Mouse (Mus musculus) CH12.LX (cell line): Measurements from ENCODE around the gene Bad. TPM values are rescaled to one million over a fixed set of nuclear protein-coding genes. Genes with fewer than 3 reads are reported as not detected.

ENCODE experiments used
- DNase-seq: peaks from one replicate; pipeline ENCODE4 v3.0.0-alpha.2; 2013; ENCODE audit errors: extremely low read depth
- H3K27ac ChIP-seq: 2 replicates; pipeline ENCODE4 v1.5.1; 2012; ENCODE audit warnings: low read depth, mild to moderate bottlenecking, control low read depth, moderate library complexity; ENCODE audit not compliant: insufficient read depth
- H3K27me3 ChIP-seq: replicated peaks from 2 replicates; pipeline ENCODE3; 2012; ENCODE audit warnings: inconsistent platforms
- H3K36me3 ChIP-seq, 2 experiments: replicated peaks in 1 of 2; 2 replicates each; pipeline versions ENCODE3 to v1.6.1; 2012; ENCODE audit warnings: inconsistent platforms in 1 of 2, low read length in 1 of 2, mild to moderate bottlenecking in 1 of 2, mixed read lengths in 1 of 2, moderate library complexity in 1 of 2; ENCODE audit not compliant: control insufficient read depth in 1 of 2, insufficient read depth in 1 of 2
- H3K4me1 ChIP-seq, 2 experiments: 2 replicates each; pipeline ENCODE4 v1.6.1; 2012; ENCODE audit warnings: inconsistent platforms in 1 of 2, moderate library complexity in 1 of 2; ENCODE audit not compliant: insufficient read depth in 2 of 2, control insufficient read depth in 1 of 2
- H3K4me2 ChIP-seq: 2 replicates; pipeline ENCODE4 v1.6.1; 2012; ENCODE audit warnings: low read depth, mild to moderate bottlenecking, control low read depth; ENCODE audit not compliant: poor library complexity, insufficient read depth, severe bottlenecking
- H3K4me3 ChIP-seq, 3 experiments: fragments of 150-350 bp in 1 of 3; sonication (generic) in 1 of 3; replicated peaks in 1 of 3; 2 replicates each; pipeline versions ENCODE3 to v1.5.1; 2011 to 2012; ENCODE audit warnings: low read depth in 2 of 3, low read length in 2 of 3, mild to moderate bottlenecking in 2 of 3, moderate library complexity in 2 of 3, control low read depth in 1 of 3, improper control_type of control experiment in 1 of 3, inconsistent platforms in 1 of 3, mixed read lengths in 1 of 3; ENCODE audit not compliant: poor library complexity in 1 of 3
- H3K79me2 ChIP-seq: replicated peaks from 2 replicates; pipeline ENCODE4 v1.6.1; 2012; ENCODE audit warnings: mild to moderate bottlenecking, moderate library complexity; ENCODE audit not compliant: control insufficient read depth, poor library complexity, insufficient read depth, severe bottlenecking; ENCODE audit errors: extremely low read depth
- H3K9ac ChIP-seq: 2 replicates; pipeline ENCODE4 v1.6.1; 2012; ENCODE audit warnings: low read depth, mild to moderate bottlenecking, control low read depth, moderate library complexity; ENCODE audit not compliant: insufficient read depth
- H3K9me3 ChIP-seq: replicated peaks from 2 replicates; pipeline ENCODE3; 2012; ENCODE audit warnings: low read length, inconsistent platforms, mixed read lengths
- BHLHE40 ChIP-seq: IDR thresholded peaks from 2 replicates; pipeline ENCODE4 v1.6.1; 2011; ENCODE audit warnings: mild to moderate bottlenecking, low read depth, low read length, improper control_type of control experiment
- CHD1 ChIP-seq: IDR thresholded peaks from 2 replicates; pipeline ENCODE4 v1.6.1; 2012; ENCODE audit warnings: low read depth, low read length, improper control_type of control experiment, inconsistent platforms
- CHD2 ChIP-seq: IDR thresholded peaks from 2 replicates; pipeline ENCODE4 v1.6.1; 2011; ENCODE audit warnings: low read length, improper control_type of control experiment
- CTCF ChIP-seq, 2 experiments: IDR thresholded peaks in 1 of 2; conservative IDR thresholded peaks in 1 of 2; 2 replicates each; pipeline ENCODE4 v1.5.1; 2011 to 2012; ENCODE audit warnings: low read depth in 2 of 2, low read length in 2 of 2, improper control_type of control experiment in 1 of 2, inconsistent platforms in 1 of 2, mild to moderate bottlenecking in 1 of 2, moderate library complexity in 1 of 2
- E2F4 ChIP-seq: IDR thresholded peaks from 2 replicates; pipeline ENCODE4 v1.6.1; 2011; ENCODE audit warnings: low read depth, low read length, improper control_type of control experiment; ENCODE audit not compliant: insufficient replicate concordance
- ELF1 ChIP-seq: IDR thresholded peaks from 2 replicates; pipeline ENCODE4 v1.6.1; 2014; ENCODE audit warnings: low read depth, mild to moderate bottlenecking, inconsistent platforms, low read length, improper control_type of control experiment
- EP300 ChIP-seq: IDR thresholded peaks from 2 replicates; pipeline ENCODE4 v1.6.1; 2011; ENCODE audit warnings: low read length, improper control_type of control experiment
- ETS1 ChIP-seq: conservative IDR thresholded peaks from 2 replicates; pipeline ENCODE4 v1.6.1; 2012; ENCODE audit warnings: low read depth, mild to moderate bottlenecking, inconsistent platforms, low read length, improper control_type of control experiment, moderate library complexity
- GABPA ChIP-seq: IDR thresholded peaks from 2 replicates; pipeline ENCODE4 v1.6.1; 2012; ENCODE audit warnings: low read depth, low read length, improper control_type of control experiment, inconsistent platforms; ENCODE audit not compliant: insufficient replicate concordance
- HCFC1 ChIP-seq: IDR thresholded peaks from 2 replicates; pipeline ENCODE4 v1.6.1; 2012; ENCODE audit warnings: low read depth, mild to moderate bottlenecking, inconsistent platforms, low read length, improper control_type of control experiment
- IRF4 ChIP-seq: IDR thresholded peaks from 2 replicates; pipeline ENCODE4 v1.6.1; 2014; ENCODE audit warnings: low read depth, mild to moderate bottlenecking, inconsistent platforms, low read length, improper control_type of control experiment
- JUN ChIP-seq: IDR thresholded peaks from 2 replicates; pipeline ENCODE4 v1.6.1; 2011; ENCODE audit warnings: low read depth, mild to moderate bottlenecking, low read length, improper control_type of control experiment, moderate library complexity; ENCODE audit not compliant: insufficient read depth
- JUND ChIP-seq: conservative IDR thresholded peaks from 2 replicates; pipeline ENCODE4 v1.6.1; 2011; ENCODE audit warnings: low read depth, low read length, improper control_type of control experiment
- KAT2A ChIP-seq: IDR thresholded peaks from 2 replicates; pipeline ENCODE4 v1.6.1; 2012; ENCODE audit warnings: low read length, improper control_type of control experiment, inconsistent platforms; ENCODE audit not compliant: insufficient replicate concordance
- MAFK ChIP-seq: IDR thresholded peaks from 2 replicates; pipeline ENCODE4 v1.6.1; 2011; ENCODE audit warnings: low read length, improper control_type of control experiment; ENCODE audit not compliant: insufficient replicate concordance
- MAX ChIP-seq: IDR thresholded peaks from 2 replicates; pipeline ENCODE4 v1.6.1; 2011; ENCODE audit warnings: low read length, improper control_type of control experiment
- MAZ ChIP-seq: IDR thresholded peaks from 2 replicates; pipeline ENCODE4 v1.6.1; 2012; ENCODE audit warnings: low read depth, mild to moderate bottlenecking, inconsistent platforms, low read length, improper control_type of control experiment, moderate library complexity
- MEF2A ChIP-seq: IDR thresholded peaks from 2 replicates; pipeline ENCODE4 v1.6.1; 2014; ENCODE audit warnings: low read depth, mild to moderate bottlenecking, inconsistent platforms, low read length, improper control_type of control experiment, borderline replicate concordance
- MXI1 ChIP-seq: IDR thresholded peaks from 2 replicates; pipeline ENCODE4 v1.6.1; 2011; ENCODE audit warnings: mild to moderate bottlenecking, low read depth, low read length, improper control_type of control experiment
- MYC ChIP-seq: IDR thresholded peaks from 2 replicates; pipeline ENCODE4 v1.6.1; 2011; ENCODE audit warnings: low read depth, mild to moderate bottlenecking, improper control_type of control experiment, low read length
- NELFE ChIP-seq: IDR thresholded peaks from 2 replicates; pipeline ENCODE4 v1.6.1; 2011; ENCODE audit warnings: low read depth, low read length, improper control_type of control experiment
- NRF1 ChIP-seq: IDR thresholded peaks from 2 replicates; pipeline ENCODE4 v1.6.1; 2014; ENCODE audit warnings: low read depth, mild to moderate bottlenecking, inconsistent platforms, low read length, improper control_type of control experiment, moderate library complexity
- PAX5 ChIP-seq: IDR thresholded peaks from 2 replicates; pipeline ENCODE4 v1.6.1; 2012; ENCODE audit warnings: low read length, inconsistent platforms, mixed read lengths
- POLR2A ChIP-seq: IDR thresholded peaks from 2 replicates; pipeline ENCODE4 v1.6.1; 2011; ENCODE audit warnings: low read depth, mild to moderate bottlenecking, improper control_type of control experiment, low read length
- POLR2AphosphoS2 ChIP-seq: IDR thresholded peaks from 2 replicates; pipeline ENCODE4 v1.6.1; 2011; ENCODE audit warnings: low read depth, low read length, improper control_type of control experiment
- RAD21 ChIP-seq: IDR thresholded peaks from 2 replicates; pipeline ENCODE4 v1.6.1; 2011; ENCODE audit warnings: low read depth, mild to moderate bottlenecking, low read length, improper control_type of control experiment, moderate library complexity
- RCOR1 ChIP-seq: conservative IDR thresholded peaks from 2 replicates; pipeline ENCODE4 v1.6.1; 2012; ENCODE audit warnings: low read depth, mild to moderate bottlenecking, inconsistent platforms, low read length, improper control_type of control experiment
- SIN3A ChIP-seq: IDR thresholded peaks from 2 replicates; pipeline ENCODE4 v1.6.1; 2012; ENCODE audit warnings: low read length, improper control_type of control experiment, inconsistent platforms
- SMC3 ChIP-seq: IDR thresholded peaks from 2 replicates; pipeline ENCODE4 v1.6.1; 2011; ENCODE audit warnings: low read depth, low read length, improper control_type of control experiment
- TBP ChIP-seq: conservative IDR thresholded peaks from 2 replicates; pipeline ENCODE4 v1.6.1; 2011; ENCODE audit warnings: low read depth, low read length, improper control_type of control experiment
- TCF12 ChIP-seq: IDR thresholded peaks from 2 replicates; pipeline ENCODE4 v1.6.1; 2014; ENCODE audit warnings: low read depth, mild to moderate bottlenecking, inconsistent platforms, low read length, improper control_type of control experiment
- UBTF ChIP-seq: IDR thresholded peaks from 2 replicates; pipeline ENCODE4 v1.6.1; 2012; ENCODE audit warnings: low read depth, mild to moderate bottlenecking, inconsistent platforms, low read length, improper control_type of control experiment, moderate library complexity
- USF1 ChIP-seq: IDR thresholded peaks from 2 replicates; pipeline ENCODE4 v1.6.1; 2014; ENCODE audit warnings: low read depth, mild to moderate bottlenecking, inconsistent platforms, low read length, improper control_type of control experiment
- USF2 ChIP-seq: conservative IDR thresholded peaks from 2 replicates; pipeline ENCODE4 v1.6.1; 2011; ENCODE audit warnings: low read depth, low read length, improper control_type of control experiment
- ZC3H11A ChIP-seq: IDR thresholded peaks from 2 replicates; pipeline ENCODE4 v1.6.1; 2012; ENCODE audit warnings: low read depth, mild to moderate bottlenecking, inconsistent platforms, low read length, improper control_type of control experiment
- ZKSCAN1 ChIP-seq: IDR thresholded peaks from 2 replicates; pipeline ENCODE4 v1.6.1; 2012; ENCODE audit warnings: low read depth, inconsistent platforms, low read length, improper control_type of control experiment, borderline replicate concordance
- ZMIZ1 ChIP-seq: IDR thresholded peaks from 2 replicates; pipeline ENCODE4 v1.6.1; 2012; ENCODE audit warnings: low read depth, mild to moderate bottlenecking, inconsistent platforms, low read length, improper control_type of control experiment
- ZNF384 ChIP-seq: IDR thresholded peaks from 2 replicates; pipeline ENCODE4 v1.6.1; 2012; ENCODE audit warnings: low read depth, low read length, improper control_type of control experiment, inconsistent platforms
- dilution Hi-C: fragments of 300-500 bp; cut with MboI; formaldehyde crosslinking; loops from 2 replicates; pipeline ENCODE4 v1.14.3; 2020; ENCODE audit warnings: low sequenced_read_pairs; ENCODE audit not compliant: extremely low pct_unique_long_range_greater_than_20kb, extremely low pct_ligation_motif_present
- in situ Hi-C: fragments of 300-500 bp; cut with MboI; formaldehyde crosslinking; loops from 3 replicates; pipeline ENCODE4 v1.14.3; 2019; ENCODE audit warnings: low sequenced_read_pairs, low pct_ligation_motif_present, low pct_unique_long_range_greater_than_20kb, mixed read lengths
- polyA plus RNA-seq: library from polyadenylated mRNA; unstranded; fragments of >175 nt; gene quantifications from 2 replicates; pipeline ENCODE4 v1.2.1, GENCODE M21; 2012; ENCODE audit warnings: low read depth; ENCODE audit not compliant: insufficient read length
- total RNA-seq, 2 experiments: library from RNA; depleted of rRNA; stranded (reverse); fragments of 300-350 nt in 1 of 2; fragments of >200 nt in 1 of 2; gene quantifications; 2 replicates each; pipeline ENCODE4 v1.2.3; 2012 to 2014

Bad gene
- total and polyA plus RNA-seq, 3 experiments = 27.7 to 38.0 (median 33.3) TPM

- in situ Hi-C loops = no loop called here
- Histone ChIP-seq H3K4me1 (peaks cover 10 to 29% of the 10 kb centered on the region in 2 experiments; a peak in 3 of 4 replicates), H3K27ac (peak within 1 kb of the TSS; percentile 97), H3K36me3 (peaks cover 44 to 72% of the 10 kb centered on the region in 2 experiments), H3K79me2 (peaks cover 21% of the 10 kb centered on the region), H3K4me3 (peak within 1 kb of the TSS; percentile 85 to 100 (median 92)), H3K9me3 (no peaks in the 10 kb centered on the region), H3K27me3 (no peaks in the 10 kb centered on the region), H3K9ac (peak within 1 kb of the TSS; percentile 94), H3K4me2 (peak within 1 kb of the TSS; percentile 87)
- dilution Hi-C loops = no loop called here
- DNase-seq = peak; percentile 97
- TF ChIP-seq SIN3A (peak; percentile 67), BHLHE40 (peak; percentile 82), PAX5 (no peak), HCFC1 (peak; percentile 85), JUN (no peak), ZC3H11A (no peak), MAFK (0 out of 2 replicates have a peak, but pooled peaks have one; percentile 11), ELF1 (peak; percentile 92), UBTF (no peak), POLR2A (peak; percentile 83), CHD2 (peak; percentile 55), RCOR1 (no peak), CHD1 (no peak), POLR2AphosphoS2 (no peak; the same call in 1 of the 2 replicates), TBP (0 out of 2 replicates have a peak, but pooled peaks have one; percentile 58), MAZ (peak; percentile 29; the same call in 1 of the 2 replicates), IRF4 (no peak), CTCF (conservative IDR thresholded peaks at IDR 0.05 in 1 of 2, IDR thresholded peaks at IDR 0.05 in 1 of 2; ENCODE audit: low read depth in 2 of 2, low read length in 2 of 2) (no peak), SMC3 (no peak), USF1 (peak; percentile 11; the same call in 1 of the 2 replicates), NRF1 (peak; percentile 41; the same call in 1 of the 2 replicates), EP300 (no peak), MEF2A (no peak), ZKSCAN1 (no peak), KAT2A (no peak), GABPA (no peak; the same call in 1 of the 2 replicates), USF2 (no peak), TCF12 (no peak), MXI1 (peak; percentile 94), ZMIZ1 (no peak; the same call in 1 of the 2 replicates), MYC (peak; percentile 69), MAX (peak; percentile 85), ZNF384 (no peak), NELFE (peak; percentile 86), RAD21 (no peak; the same call in 1 of the 2 replicates), E2F4 (no peak), ETS1 (no peak), JUND (no peak)
Observed at GRCm38 (mm10) chr19:6909507-6910289, 32.0 kb upstream of the Bad start, which contains the start of the genes Trmt112 and Prdx5. Gene Trmt112, plus strand, starts transcription at chr19:6909698. Gene Prdx5, minus strand, starts transcription at chr19:6910106.
